Mouse (Mus musculus) kidney, adult 2 months (tissue): ENCODE measurements around the gene Spats2.
"Not testable (repeated sequence)": the region's sequence is repeated elsewhere in the genome, so short reads cannot be mapped to it uniquely, and the experiment has no call there.

ENCODE experiments used
- CTCF ChIP-seq: fragments of 200-500 bp; conservative IDR thresholded peaks from 2 replicates; pipeline ENCODE4 v1.5.1; 2011; ENCODE audit warnings: low read depth, mild to moderate bottlenecking, control low read depth, low read length, moderate library complexity, mixed read lengths; ENCODE audit not compliant: insufficient read depth, insufficient read length
- POLR2A ChIP-seq: fragments of 200-500 bp; IDR thresholded peaks from one replicate; pipeline ENCODE4 v1.6.1; 2011; ENCODE audit warnings: low read depth, low read length, control low read depth

DNA sequence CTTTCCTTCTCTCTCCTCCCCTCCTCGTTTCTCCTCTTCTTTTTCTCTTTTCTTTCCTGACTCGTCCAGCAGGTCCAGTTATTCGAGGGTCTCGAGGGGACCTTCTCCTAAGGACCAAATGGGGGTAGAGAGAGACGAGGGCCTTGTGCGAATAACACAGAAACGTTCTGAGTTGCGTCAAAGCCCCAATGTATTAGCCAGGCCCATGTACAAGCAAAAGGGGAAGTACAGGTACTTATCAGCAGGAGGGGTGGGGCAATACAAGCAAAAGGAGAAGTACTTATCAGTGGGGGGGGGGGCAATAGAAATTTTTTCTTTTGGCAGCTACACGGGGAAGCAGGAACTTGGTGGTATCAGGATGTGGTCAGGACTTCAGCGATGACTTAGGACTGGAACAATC is 28.8 kb downstream of the Spats2 start:
- not testable (repeated sequence) for TF ChIP-seq CTCF, POLR2A
